Mouse (Mus musculus): ENCODE results near the gene Hspb2.

Gene Hspb2

GRCm38 (mm10) chr9:50746214-50746677 lies 5.9 kb downstream of the Hspb2 start, which contains the start of gene 2310030G06Rik:
Gene 2310030G06Rik (minus strand): TSS chr9:50746536.
- DNase-seq: peak; percentile 46 to 49

GRCm38 (mm10) chr9:50745806-50746205 lies 6.3 kb downstream of the Hspb2 start:
- DNase-seq: no peak

- DNase-seq: no peak
Observed at GRCm38 (mm10) chr9:50742744-50743143, 9.4 kb downstream of the Hspb2 start.

- DNase-seq: no peak
Observed at GRCm38 (mm10) chr9:50742261-50742660, 9.9 kb downstream of the Hspb2 start.

- DNase-seq: no peak
Observed at GRCm38 (mm10) chr9:50740867-50741784, 11.0 kb downstream of the Hspb2 start.

- DNase-seq: peak; percentile 94
Observed at GRCm38 (mm10) chr9:50738914-50739870, 13.0 kb downstream of the Hspb2 start, which contains the start of gene Dixdc1. Gene Dixdc1 (minus strand): TSS chr9:50739517.

- DNase-seq: peak; percentile 83 to 84
Observed at GRCm38 (mm10) chr9:50734989-50735388, 17.2 kb downstream of the Hspb2 start.

- DNase-seq: no peak
Observed at GRCm38 (mm10) chr9:50732560-50732959, 19.6 kb downstream of the Hspb2 start.

GRCm38 (mm10) chr9:50729600-50729999 lies 22.6 kb downstream of the Hspb2 start:
- no peak for DNase-seq

- peak; percentile 86 to 89 for DNase-seq
Observed at GRCm38 (mm10) chr9:50727925-50728651, 24.1 kb downstream of the Hspb2 start.

GRCm38 (mm10) chr9:50727171-50727924 lies 24.8 kb downstream of the Hspb2 start:
- DNase-seq: peak; percentile 58 to 61

- DNase-seq: peak; percentile 65 to 72
Observed at GRCm38 (mm10) chr9:50725921-50726590, 26.1 kb downstream of the Hspb2 start.

- DNase-seq: peak; percentile 52 to 54
Observed at GRCm38 (mm10) chr9:50724661-50725330, 27.4 kb downstream of the Hspb2 start.

- peak in 1 of 2 experiments; percentile 25 for DNase-seq
Observed at GRCm38 (mm10) chr9:50724147-50724546, 28.0 kb downstream of the Hspb2 start.

GRCm38 (mm10) chr9:50723406-50723805 lies 28.7 kb downstream of the Hspb2 start:
- peak; percentile 96 to 97 for DNase-seq

GRCm38 (mm10) chr9:50722451-50722911 lies 29.7 kb downstream of the Hspb2 start:
- DNase-seq: peak; percentile 88 to 94

- DNase-seq: peak; percentile 25 to 34
Observed at GRCm38 (mm10) chr9:50721061-50721460, 31.1 kb downstream of the Hspb2 start.

- DNase-seq: no peak
Observed at GRCm38 (mm10) chr9:50718878-50719277, 33.3 kb downstream of the Hspb2 start.

GRCm38 (mm10) chr9:50714188-50714587 lies 38.0 kb downstream of the Hspb2 start:
- DNase-seq: no peak

GRCm38 (mm10) chr9:50711337-50711736 lies 40.8 kb downstream of the Hspb2 start:
- DNase-seq: no peak
